Mouse (Mus musculus) neural tube, embryonic 11.5 days (tissue): ENCODE measurements at regions not wholly inside any gene's neighbourhood (a gene's known extent, or its start where the extent isn't known, plus 50 kb on each side); places are given as distances from the start of the nearest gene placed in this dataset.

ENCODE experiments used
- ATAC-seq: fragments of 200-750 bp; cut with Nextera tagmentation; 2 replicates; pipeline ENCODE4 v1.8.0; 2017; ENCODE audit warnings: moderate number of reproducible peaks, mild to moderate bottlenecking, moderate TSS enrichment, moderate library complexity; ENCODE audit not compliant: insufficient read depth, low FRiP score, low TSS enrichment
- DNase-seq: peaks from one replicate; pipeline ENCODE4 v3.0.0-alpha.2; 2015; ENCODE audit warnings: low spot score
- H3K27ac ChIP-seq: fragments of 300-500 bp; sonication (generic); 2 replicates; pipeline ENCODE4 v1.5.1; 2014; ENCODE audit warnings: low read depth, mild to moderate bottlenecking, low read length
- H3K27me3 ChIP-seq: fragments of 300-500 bp; sonication (generic); 2 replicates; pipeline ENCODE4 v1.6.1; 2014; ENCODE audit warnings: mild to moderate bottlenecking, low read length, mixed read lengths; ENCODE audit not compliant: control insufficient read depth, insufficient read depth
- H3K36me3 ChIP-seq: fragments of 300-500 bp; sonication (generic); 2 replicates; pipeline ENCODE4 v1.6.1; 2014; ENCODE audit warnings: mild to moderate bottlenecking, low read length, moderate library complexity, mixed read lengths; ENCODE audit not compliant: control insufficient read depth, insufficient read depth
- H3K4me1 ChIP-seq: fragments of 300-500 bp; sonication (generic); 2 replicates; pipeline ENCODE4 v1.6.1; 2014; ENCODE audit warnings: low read length, mixed read lengths; ENCODE audit not compliant: control insufficient read depth, insufficient read depth
- H3K4me2 ChIP-seq: fragments of 300-500 bp; sonication (generic); 2 replicates; pipeline ENCODE4 v1.6.1; 2014; ENCODE audit warnings: low read depth, mild to moderate bottlenecking, moderate library complexity
- H3K4me3 ChIP-seq: fragments of 300-500 bp; sonication (generic); 2 replicates; pipeline ENCODE4 v1.5.1; 2014; ENCODE audit warnings: low read depth, low read length
- H3K9ac ChIP-seq: fragments of 300-500 bp; sonication (generic); 2 replicates; pipeline ENCODE4 v1.6.1; 2014; ENCODE audit warnings: mild to moderate bottlenecking, low read length
- H3K9me3 ChIP-seq: fragments of 300-500 bp; sonication (generic); 2 replicates; pipeline ENCODE4 v1.6.1; 2016; ENCODE audit warnings: low read length; ENCODE audit not compliant: control insufficient read depth
- WGBS: fragments of 180-500 bp; shearing (Covaris S2); extraction: QIAGEN DNeasy Blood & Tissue Kit; methylation state at CpG from one replicate; pipeline ENCODE4 v1.1.7; 2014; 5-methylcytosine and 5-hydroxymethylcytosine counted together

DNA sequence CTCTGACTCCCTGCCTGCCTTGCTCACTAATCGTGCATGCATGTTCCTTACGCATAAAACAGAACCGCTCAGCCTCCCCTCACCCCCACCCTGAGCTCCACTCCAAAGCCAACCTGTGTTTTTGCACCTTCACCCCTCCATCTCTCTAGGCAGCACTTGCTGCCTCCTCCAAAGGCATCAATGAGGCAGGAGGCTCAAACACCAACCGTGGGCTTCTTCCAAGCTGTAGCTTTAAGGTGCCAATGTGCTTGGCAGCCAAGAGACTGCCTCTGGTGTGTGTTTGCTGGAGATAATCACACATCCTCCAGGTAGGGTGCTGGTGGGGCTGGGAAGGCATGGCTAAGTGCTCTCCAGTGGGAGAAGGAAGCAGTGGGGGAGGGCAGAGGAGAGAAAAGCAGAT lies 193.3 kb downstream of the Rplp1 start:
- Histone ChIP-seq H3K36me3 (no peaks in the 10 kb centered on the region), H3K9ac (no peak overlapping the region), H3K4me1 (no peaks in the 10 kb centered on the region), H3K4me3 (no peak overlapping the region), H3K4me2 (no peak overlapping the region), H3K27ac (no peak overlapping the region), H3K9me3 (no peaks in the 10 kb centered on the region), H3K27me3 (no peaks in the 10 kb centered on the region)
- 61% methylated on average over 4 of the region's 4 CpGs for WGBS
- DNase-seq: no peak
- ATAC-seq: no peak

DNA sequence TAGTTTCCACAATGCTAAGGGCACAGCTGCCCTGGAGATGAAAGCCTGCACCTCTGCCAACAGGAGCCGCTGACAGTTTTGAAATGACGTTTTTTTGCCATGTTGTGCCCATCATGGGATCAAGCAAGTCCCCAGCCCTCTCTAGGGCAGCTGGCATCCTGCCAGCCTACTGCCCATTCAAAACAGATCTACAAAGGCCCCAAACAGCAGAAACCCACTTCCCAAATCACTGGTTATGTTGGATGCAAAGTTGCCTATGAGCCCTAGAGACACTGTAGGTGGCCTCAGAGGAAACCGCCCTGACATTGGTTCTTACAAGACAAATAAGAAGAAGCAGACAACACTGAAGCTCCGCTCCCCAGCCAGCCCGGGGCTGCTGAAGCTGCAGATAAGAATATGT lies 194.1 kb downstream of the Rplp1 start:
- 74% methylated on average over 5 of the region's 5 CpGs for WGBS
- Histone ChIP-seq H3K4me2 (no peak overlapping the region), H3K4me3 (no peak overlapping the region), H3K27ac (no peak overlapping the region), H3K9ac (peak overlapping the region; percentile 32; the same call in 1 of the 2 replicates), H3K4me1 (no peaks in the 10 kb centered on the region), H3K27me3 (no peaks in the 10 kb centered on the region), H3K36me3 (no peaks in the 10 kb centered on the region), H3K9me3 (no peaks in the 10 kb centered on the region)
- ATAC-seq (no peak), DNase-seq (no peak)

DNA sequence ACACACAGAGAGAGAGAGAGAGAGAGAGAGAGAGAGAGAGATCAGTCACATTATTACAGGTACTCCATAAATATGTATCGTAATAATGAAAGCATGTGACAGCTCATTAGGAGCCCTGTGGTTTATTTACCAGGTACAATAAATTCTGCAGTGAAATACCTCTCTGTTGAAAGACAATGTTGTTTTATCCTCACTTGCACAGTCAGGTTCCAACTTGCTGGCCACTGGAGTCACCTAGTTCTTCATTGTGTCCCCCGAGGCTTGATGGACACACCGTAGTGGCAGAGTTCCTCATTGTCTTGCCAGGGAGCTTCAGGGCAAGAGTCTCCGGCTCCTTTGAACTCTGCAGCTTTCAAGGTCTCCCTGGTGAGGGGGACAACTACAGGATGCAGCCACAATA lies 197.6 kb downstream of the Rplp1 start:
- H3K27ac ChIP-seq: no peak overlapping the region
- no peaks in the 10 kb centered on the region for H3K36me3 ChIP-seq
- ATAC-seq (no peak), DNase-seq (no peak)
- H3K4me2 ChIP-seq: no peak overlapping the region
- H3K27me3 ChIP-seq: no peaks in the 10 kb centered on the region
- no peaks in the 10 kb centered on the region for H3K4me1 ChIP-seq
- no peak overlapping the region for H3K9ac ChIP-seq
- H3K4me3 ChIP-seq: no peak overlapping the region
- no peaks in the 10 kb centered on the region for H3K9me3 ChIP-seq
- 56% methylated on average over 4 of the region's 4 CpGs for whole genome bisulfite sequencing

DNA sequence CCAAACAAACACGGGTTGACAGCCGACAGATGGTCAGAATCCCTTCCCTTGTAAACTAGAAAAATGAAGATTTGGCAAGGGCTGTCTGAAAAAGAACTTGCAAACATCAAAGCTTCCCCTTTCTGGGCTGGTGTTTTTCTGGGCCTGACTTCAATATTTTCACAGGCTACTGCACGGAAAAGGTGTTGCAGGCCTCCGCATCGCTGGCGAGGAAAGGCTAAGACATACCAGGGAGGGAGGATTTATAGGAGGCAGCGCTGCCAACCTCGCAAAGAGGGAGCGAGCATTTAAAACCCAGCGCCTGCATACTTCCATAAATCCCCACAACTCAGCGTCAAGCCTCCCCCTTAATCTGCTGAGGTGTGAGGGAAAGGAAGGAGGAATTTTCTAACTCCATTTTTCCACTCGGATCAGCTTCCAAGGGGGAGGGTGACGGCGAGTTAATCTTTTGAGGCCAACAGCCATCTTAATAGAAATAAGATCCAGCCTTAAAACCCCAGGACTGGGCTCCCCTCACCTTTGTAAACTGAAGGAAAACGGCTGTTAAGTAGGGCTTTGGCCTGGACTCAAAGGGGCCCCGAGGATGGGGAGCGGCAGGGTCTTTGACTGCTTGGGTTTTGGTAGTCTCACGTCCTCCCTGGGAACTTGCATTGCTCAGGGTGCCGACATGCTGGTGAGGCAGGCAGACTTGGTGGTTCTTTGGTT lies 199.9 kb downstream of the Rplp1 start:
- DNase-seq (no peak), ATAC-seq (no peak)
- Histone ChIP-seq H3K27ac (no peak overlapping the region), H3K9me3 (no peaks in the 10 kb centered on the region), H3K4me2 (no peak overlapping the region), H3K36me3 (no peaks in the 10 kb centered on the region), H3K27me3 (no peaks in the 10 kb centered on the region), H3K4me1 (no peaks in the 10 kb centered on the region), H3K4me3 (no peak overlapping the region), H3K9ac (no peak overlapping the region)
- 38% methylated on average over 19 of the region's 19 CpGs for WGBS

DNA sequence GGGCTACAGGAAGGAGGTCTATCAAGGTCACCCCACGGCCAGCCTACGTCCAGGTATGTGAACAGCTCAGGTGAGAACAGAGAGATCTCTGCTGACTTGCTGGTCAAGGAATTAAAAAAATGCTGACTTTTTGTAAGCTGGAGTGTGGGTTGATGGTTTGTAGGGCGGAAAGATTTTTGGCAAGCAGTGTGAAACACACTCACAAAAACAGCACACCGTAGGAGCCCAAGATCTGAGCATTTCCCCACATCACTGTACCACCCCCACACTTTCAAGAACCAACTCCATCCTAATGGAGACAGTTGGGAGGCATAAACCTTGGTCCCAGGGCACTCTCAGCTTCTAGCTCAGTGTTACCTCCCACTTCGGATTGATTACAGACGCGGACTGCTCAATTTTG lies 200.5 kb downstream of the Rplp1 start:
- no peak overlapping the region for H3K4me2 ChIP-seq
- H3K4me1 ChIP-seq: no peaks in the 10 kb centered on the region
- DNase-seq: no peak
- no peaks in the 10 kb centered on the region for H3K9me3 ChIP-seq
- no peak overlapping the region for H3K4me3 ChIP-seq
- no peaks in the 10 kb centered on the region for H3K36me3 ChIP-seq
- no peak for ATAC-seq
- H3K27me3 ChIP-seq: no peaks in the 10 kb centered on the region
- WGBS: 87% methylated on average over 7 of the region's 7 CpGs
- no peak overlapping the region for H3K27ac ChIP-seq
- H3K9ac ChIP-seq: no peak overlapping the region

DNA sequence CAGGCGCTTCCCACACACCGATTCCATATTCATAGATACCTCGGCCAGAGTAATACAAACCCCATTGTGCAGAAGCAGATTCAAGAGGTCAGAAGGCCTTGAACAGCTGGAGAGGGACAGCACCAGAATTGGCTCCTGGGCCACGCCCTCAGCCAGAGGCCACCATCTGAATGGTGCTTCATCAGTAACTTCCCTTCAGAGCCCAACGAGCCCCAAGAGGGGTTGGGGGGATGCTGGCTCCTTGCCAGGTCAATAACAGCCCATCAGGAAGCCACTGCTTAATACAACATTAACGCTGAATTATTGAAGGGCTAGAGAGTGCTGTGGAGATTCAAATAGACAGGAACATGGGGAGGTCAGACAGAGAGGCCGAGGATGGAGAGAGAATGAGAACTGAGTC lies 203.0 kb downstream of the Rplp1 start:
- Histone ChIP-seq H3K27me3 (no peaks in the 10 kb centered on the region), H3K4me2 (no peak overlapping the region), H3K36me3 (no peaks in the 10 kb centered on the region), H3K4me1 (no peaks in the 10 kb centered on the region), H3K9me3 (no peaks in the 10 kb centered on the region), H3K27ac (no peak overlapping the region), H3K4me3 (no peak overlapping the region), H3K9ac (no peak overlapping the region)
- DNase-seq: peak; percentile 61
- 58% methylated on average over 7 of the region's 7 CpGs for WGBS
- ATAC-seq: no peak

DNA sequence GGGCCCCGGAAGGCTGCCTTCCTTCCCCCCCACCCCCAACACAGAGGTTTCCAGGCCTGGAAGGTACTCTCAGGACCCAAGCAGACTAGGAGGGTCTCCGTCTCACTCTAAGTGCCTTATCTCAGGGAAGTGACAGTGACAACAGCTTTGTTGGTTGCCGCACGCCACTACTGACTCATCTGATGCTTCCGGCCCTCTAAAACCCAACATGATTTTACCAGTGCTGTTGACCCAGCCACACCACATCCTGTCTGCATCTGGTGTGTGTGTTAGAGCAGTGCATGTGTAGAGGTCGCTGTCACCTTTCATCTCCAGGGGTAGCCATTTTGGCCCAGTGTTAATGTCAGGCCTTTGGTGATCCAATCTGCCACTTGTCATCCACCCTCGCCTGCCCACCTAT lies 206.5 kb downstream of the Rplp1 start:
- no peak for ATAC-seq
- H3K27ac ChIP-seq: no peak overlapping the region

DNA sequence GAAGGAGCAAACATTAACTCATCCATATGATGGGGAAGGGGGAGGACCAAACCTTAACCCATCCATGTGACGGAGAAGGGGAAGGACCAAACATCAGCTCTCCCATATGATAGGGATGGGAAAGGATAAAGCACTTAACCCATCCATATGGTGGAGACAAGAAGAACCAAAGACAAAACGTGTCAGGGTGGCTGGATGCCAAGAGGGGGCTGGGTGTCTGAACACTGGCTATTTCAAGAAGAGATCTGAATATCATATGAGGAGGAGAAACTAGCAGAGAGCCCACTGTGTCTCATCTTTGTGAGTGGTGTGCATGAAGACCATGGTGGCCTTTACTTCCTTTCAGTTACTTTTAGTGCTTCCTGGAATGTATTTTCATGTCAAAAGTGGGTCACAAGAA lies 207.0 kb downstream of the Rplp1 start:
- no peaks in the 10 kb centered on the region for H3K4me1 ChIP-seq
- no peak overlapping the region for H3K4me3 ChIP-seq
- H3K9me3 ChIP-seq: no peaks in the 10 kb centered on the region
- no peaks in the 10 kb centered on the region for H3K27me3 ChIP-seq
- no peak for DNase-seq
- 88% methylated on average over 2 of the region's 2 CpGs for WGBS
- no peak overlapping the region for H3K27ac ChIP-seq
- ATAC-seq: no peak
- H3K4me2 ChIP-seq: no peak overlapping the region
- H3K9ac ChIP-seq: no peak overlapping the region
- no peaks in the 10 kb centered on the region for H3K36me3 ChIP-seq

More for the DNA sequence above, 206.5 kb downstream of the Rplp1 start:
- Histone ChIP-seq H3K27me3 (no peaks in the 10 kb centered on the region), H3K4me3 (no peak overlapping the region), H3K4me1 (no peaks in the 10 kb centered on the region), H3K4me2 (no peak overlapping the region), H3K36me3 (no peaks in the 10 kb centered on the region), H3K9me3 (no peaks in the 10 kb centered on the region), H3K9ac (no peak overlapping the region)
- no peak for DNase-seq
- 81% methylated on average over 7 of the region's 7 CpGs for WGBS

DNA sequence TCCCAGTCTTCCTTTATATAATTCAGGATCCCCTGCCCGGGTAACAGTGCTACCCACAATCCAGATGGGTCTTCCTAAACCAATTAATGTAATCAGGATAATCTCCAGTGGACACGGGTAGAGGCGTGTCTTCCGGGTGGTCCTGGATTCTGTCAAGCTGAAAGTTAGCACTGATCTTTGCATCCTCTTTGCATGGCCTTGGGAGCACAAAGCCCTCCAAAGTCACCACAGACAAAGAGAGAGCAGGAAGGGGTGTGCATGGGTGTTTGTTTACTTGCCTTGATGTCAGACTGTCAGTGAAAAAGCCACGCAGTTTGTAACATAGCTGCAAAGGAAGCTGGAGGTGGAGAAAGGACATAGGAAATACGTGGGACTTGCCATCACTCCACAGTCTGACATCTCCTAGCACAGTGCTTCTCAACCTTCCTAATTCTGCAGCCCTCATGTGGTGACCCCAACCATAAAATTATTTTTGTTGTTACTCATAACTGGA lies 208.0 kb downstream of the Rplp1 start:
- no peak overlapping the region for H3K4me3 ChIP-seq
- no peak for DNase-seq
- H3K4me1 ChIP-seq: no peaks in the 10 kb centered on the region
- WGBS: 89% methylated on average over 6 of the region's 6 CpGs
- no peaks in the 10 kb centered on the region for H3K27me3 ChIP-seq
- H3K36me3 ChIP-seq: no peaks in the 10 kb centered on the region
- H3K9ac ChIP-seq: no peak overlapping the region
- no peak overlapping the region for H3K4me2 ChIP-seq
- no peak for ATAC-seq
- no peak overlapping the region for H3K27ac ChIP-seq
- H3K9me3 ChIP-seq: no peaks in the 10 kb centered on the region
